In the genomic region with DNA sequence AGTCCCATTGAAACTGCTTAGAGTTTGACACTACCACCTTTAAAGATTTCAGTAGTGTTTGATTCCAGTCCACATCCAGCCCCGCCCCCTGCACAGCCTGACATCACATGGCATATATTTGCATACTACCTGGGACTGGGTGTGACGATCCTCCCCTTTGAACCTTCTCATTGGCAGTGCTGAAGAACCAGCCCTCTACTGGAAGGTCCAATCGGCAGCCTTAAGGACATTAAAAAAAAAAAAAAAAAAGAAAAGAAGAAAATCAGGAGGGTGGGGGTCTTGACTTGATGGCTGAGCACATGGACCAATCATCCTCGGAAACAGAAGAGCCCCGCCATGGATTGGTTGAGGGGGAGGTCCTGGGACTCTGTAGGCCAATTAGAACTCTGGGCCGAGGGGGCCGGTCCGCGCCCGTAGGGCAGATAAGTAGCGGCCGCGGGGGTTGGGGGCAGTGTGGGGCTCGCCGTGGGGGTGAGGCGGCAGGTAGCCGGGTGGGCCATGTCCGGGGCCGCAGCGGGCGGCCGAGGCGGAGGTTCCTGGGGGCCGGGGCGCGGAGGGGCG, we compare ENCODE assay signal across 8 mouse cellular contexts. TPM values are rescaled to one million over a fixed set of nuclear protein-coding genes. Genes with fewer than 3 reads are reported as not detected.
DNase-seq lines count a peak whose midpoint lies in the region; ATAC-seq and TF ChIP-seq lines count a peak whose summit lies in the region.

A gene (plus strand): TSS at position 451 of the 561 bp plus-strand sequence.

- H3K4me3 ChIP-seq in hindbrain, embryonic 10.5 days: peak within 1 kb of the TSS; percentile 76

- H3K4me1 ChIP-seq in hindbrain, embryonic 10.5 days (replicated peaks): peaks cover 49% of the 10 kb centered on the region

- peak; percentile 61 for DNase-seq in Patski (ENCODE audit: low read depth, low spot score)
- DNase-seq in cerebellum, postnatal 10 days: peak; percentile 85 to 91
- peak; percentile 64 to 74 for DNase-seq in frontal cortex, adult 2 months (ENCODE audit: extremely low spot score in 1 of 2, low spot score in 1 of 2)
- peak; percentile 89 for DNase-seq in hindbrain, embryonic 10.5 days (ENCODE audit: low spot score)
- DNase-seq in layer of hippocampus, postnatal 10 days (ENCODE audit: low spot score in 2 of 2): peak; percentile 66 to 77
- DNase-seq in lung, postnatal 14 days: peak; percentile 86
- DNase-seq in retina, embryonic 14.5 days (ENCODE audit: low spot score): peak; percentile 89
- peak; percentile 92 to 94 for DNase-seq in thymus, postnatal 36 days

- CTCF ChIA-PET in Patski (lab: Charles Lee): no interaction called here

- H3K27ac ChIP-seq in hindbrain, embryonic 10.5 days: peak within 1 kb of the TSS; percentile 88

- POLR2A ChIA-PET in Patski (lab: Charles Lee): interaction anchor here (1.5 kb wide), 1 partner anchor 24 kb away, joined by 3 read pairs; no protein-coding TSS in a partner anchor

- in situ Hi-C loops in Patski (cut with MboI; ENCODE audit: low pct_unique_long_range_greater_than_20kb): no loop called here

- 1% methylated on average over 27 of the region's 27 CpGs for WGBS in hindbrain, embryonic 10.5 days

- no peak for TF ChIP-seq CTCF in Patski (IDR thresholded peaks at IDR 0.05)

- no peaks in the 10 kb centered on the region for H3K36me3 ChIP-seq in hindbrain, embryonic 10.5 days

- H3K9me3 ChIP-seq in hindbrain, embryonic 10.5 days: no peaks in the 10 kb centered on the region

- ATAC-seq in Patski: peak; percentile 99

- peaks cover 4% of the 10 kb centered on the region for H3K27me3 ChIP-seq in Patski
- peaks cover 15% of the 10 kb centered on the region for H3K27me3 ChIP-seq in hindbrain, embryonic 10.5 days (ENCODE audit: insufficient read depth, poor library complexity, severe bottlenecking)

RNA-seq across cellular contexts. Expression of the gene that starts here (rescaled TPM):
- polyA plus RNA-seq in Patski (2021): 6.0 TPM
- polyA plus RNA-seq in frontal cortex, adult 2 months (2012; rRNA removed): 11.4 and 12.5 TPM in 2 replicates
- 10.8 and 11.0 TPM in 2 replicates for polyA plus RNA-seq in hindbrain, embryonic 10.5 days (2016; fragmentation: Nextera tagmentation; extraction: Ambion mirVana)
- 1 to 10 TPM; 5.8 to 6.5 TPM for total RNA-seq in layer of hippocampus, postnatal 10 days (2021)

Comparison
In these comparisons a context has a peak if more than half of its experiments do, and no peak if none do; other contexts are left out.
1. Peak in every context shown above with its lines: DNase-seq, ATAC-seq, H3K4me3 ChIP-seq and H3K27ac ChIP-seq.